Mouse (Mus musculus): ENCODE measurements at regions not wholly inside any gene's neighbourhood (a gene's known extent, or its start where the extent isn't known, plus 50 kb on each side); places are given as distances from the start of the nearest gene placed in this dataset.
"Not testable (repeated sequence)": the region's sequence is repeated elsewhere in the genome, so short reads cannot be mapped to it uniquely, and the experiment has no call there.

GRCm38 (mm10) chr8:78068087-78068910 is 144.8 kb upstream of the Ttc29 start:
- DNase-seq = no peak

GRCm38 (mm10) chr8:78073821-78074220 is 139.3 kb upstream of the Ttc29 start:
- DNase-seq = no peak

GRCm38 (mm10) chr8:78077122-78077521 is 136.0 kb upstream of the Ttc29 start:
- peak; percentile 65 to 66 for DNase-seq

DNA sequence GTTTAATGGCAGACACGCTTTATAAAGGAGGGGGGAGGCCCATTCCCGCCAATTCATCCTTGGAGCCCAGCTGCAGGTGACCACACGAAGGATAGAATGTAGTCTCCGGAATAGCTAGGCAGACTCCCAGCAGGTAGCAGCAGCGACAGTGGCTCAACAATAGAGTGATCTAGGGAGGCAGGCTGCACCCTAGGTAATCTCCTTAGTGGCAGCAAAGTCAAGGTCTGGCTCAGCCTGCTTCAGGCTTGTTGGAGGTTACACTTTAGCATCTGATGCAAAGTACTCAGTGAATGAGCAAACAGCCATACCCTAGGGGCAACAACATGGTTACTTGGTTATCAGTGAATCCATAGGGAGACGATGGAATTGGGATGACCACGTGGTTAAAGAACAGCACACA is 131.7 kb upstream of the Ttc29 start:
- not testable (repeated sequence) for DNase-seq

- DNase-seq = no peak
Measured at GRCm38 (mm10) chr8:78083012-78083411, 130.1 kb upstream of the Ttc29 start.

GRCm38 (mm10) chr8:78086361-78086760 is 126.7 kb upstream of the Ttc29 start:
- no peak for DNase-seq

DNA sequence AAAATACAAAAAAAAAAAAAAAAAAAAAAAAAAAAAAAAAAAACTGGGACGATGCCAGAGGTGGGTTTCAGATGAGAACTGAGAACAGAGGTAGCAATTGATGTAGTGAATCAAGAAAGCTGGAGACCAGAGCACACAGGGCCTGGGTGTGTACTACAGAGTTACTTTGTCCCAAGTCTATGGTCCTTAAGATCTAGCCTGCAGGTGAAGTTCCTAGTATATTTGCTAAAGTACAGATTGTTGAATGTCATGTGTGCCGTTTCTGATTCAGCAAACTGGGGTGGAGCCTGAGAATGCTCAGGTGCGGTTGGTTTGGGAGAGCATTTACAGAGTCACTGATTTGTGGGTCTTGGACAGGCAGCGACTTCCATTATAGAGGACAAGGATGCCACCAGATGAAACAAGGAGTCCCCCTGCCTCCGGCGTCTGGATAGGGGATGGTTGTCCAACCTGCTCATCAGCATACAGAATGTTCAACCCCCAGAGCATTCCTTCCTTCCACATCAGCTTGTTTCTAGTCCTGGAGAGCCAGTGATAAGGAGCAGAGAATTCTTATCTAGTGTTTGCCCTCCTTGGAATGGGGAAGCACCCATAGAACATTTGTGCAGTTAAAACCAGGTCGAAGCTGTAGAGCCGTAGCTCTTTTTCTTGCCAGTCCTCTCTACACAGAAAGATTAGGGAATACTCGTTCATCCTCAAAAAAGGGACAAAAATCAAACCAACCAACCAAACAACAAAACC is 122.5 kb upstream of the Ttc29 start:
- DNase-seq = no peak

DNA sequence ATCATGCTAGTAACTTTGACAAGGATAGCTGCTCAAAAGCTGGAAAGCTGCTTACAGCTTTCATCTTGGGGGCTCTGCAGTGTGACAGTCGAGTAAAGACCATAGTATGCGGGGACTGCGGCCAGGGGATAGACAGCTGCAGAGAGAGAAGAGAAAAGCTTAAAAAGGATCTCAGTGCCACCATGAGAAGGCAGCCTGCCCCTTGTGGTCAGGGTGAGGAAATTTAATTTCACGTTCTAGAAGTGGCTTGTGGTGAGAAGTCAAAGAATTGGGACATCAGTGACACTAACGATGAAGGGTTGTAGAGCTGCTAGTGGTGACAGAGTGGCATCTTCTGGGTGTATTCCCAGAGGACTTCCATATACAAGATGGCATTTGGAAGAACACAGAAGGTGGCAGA is 116.7 kb upstream of the Ttc29 start:
- no peak for DNase-seq

DNA sequence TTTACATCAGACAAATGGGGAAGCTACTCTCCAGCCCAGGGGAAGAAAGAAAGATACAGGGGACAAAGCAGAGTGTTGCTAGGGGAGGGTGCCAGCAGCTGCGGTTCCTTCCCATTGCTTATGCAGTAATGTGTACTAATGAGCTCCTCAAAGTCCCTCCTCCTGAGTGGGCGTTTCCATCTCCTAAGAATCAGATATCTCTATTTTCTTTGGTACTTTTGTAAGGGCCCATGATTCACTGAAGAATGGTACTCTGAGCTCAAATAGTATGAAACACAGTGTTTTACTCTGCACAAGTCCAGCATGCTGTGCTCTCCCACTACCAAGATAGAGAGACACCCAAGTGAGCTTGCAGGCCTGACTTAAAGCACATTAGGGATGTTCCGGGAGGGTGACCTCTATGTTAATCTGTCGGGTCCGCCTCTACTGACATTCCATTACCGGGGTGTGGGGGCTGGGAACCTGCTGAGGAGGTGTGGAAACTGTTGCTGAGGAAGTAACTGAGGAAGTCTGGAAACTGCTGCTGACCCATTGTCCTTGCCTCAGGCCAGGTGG is 114.8 kb upstream of the Ttc29 start:
- DNase-seq = no peak

GRCm38 (mm10) chr8:78099091-78099490 is 114.0 kb upstream of the Ttc29 start:
- no peak for DNase-seq

GRCm38 (mm10) chr8:78107339-78107738 is 105.8 kb upstream of the Ttc29 start:
- no peak for DNase-seq

DNA sequence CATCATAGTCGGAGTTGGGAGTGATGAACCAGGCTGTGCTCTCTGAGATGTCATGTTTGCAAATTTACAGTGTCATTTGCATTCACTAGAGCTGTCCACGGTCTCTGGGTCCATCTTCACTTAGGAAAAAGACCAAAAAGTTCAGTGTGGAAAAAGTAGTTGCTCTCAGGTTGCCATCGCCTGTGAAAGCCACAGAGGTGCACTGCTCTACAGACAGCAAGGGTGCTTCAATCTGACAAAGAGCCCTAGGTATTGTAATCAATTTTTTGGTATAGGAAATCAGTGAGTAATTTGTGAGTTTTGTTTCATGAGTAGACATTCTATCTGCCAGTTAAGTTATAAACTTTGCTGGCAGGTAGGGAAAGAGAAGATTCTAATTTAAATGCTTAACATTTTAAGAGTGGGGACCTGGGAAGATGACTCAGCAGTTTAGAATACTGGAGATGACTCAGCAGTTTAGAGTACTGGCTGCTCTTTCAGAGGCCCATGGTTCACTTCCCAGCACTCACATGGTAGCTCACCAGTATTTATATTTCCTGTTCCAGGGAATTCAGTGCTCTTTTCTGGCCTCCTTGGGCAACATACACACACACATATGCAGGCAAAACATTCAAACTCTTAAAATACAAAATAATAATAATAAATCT is 103.0 kb upstream of the Ttc29 start:
- DNase-seq = no peak

DNA sequence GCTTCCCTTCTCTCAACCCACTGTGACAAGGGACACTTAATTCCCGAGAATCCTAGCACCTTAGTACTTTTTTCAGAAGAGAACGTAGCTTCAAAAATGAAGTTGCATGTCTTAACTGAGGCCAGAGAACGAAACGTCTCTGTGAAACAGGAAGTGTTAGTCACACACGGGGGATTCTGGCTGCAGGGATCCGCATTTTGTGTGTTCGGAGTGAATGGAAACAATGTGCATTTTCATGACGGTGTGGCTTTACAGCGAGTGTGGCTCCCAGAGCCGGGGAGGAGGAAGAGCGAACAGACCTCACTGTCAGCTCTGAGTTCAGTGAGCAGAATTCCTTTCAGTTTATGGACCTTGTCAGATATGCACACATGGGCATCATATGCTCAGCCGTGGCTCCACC is 100.0 kb upstream of the Ttc29 start:
- DNase-seq = no peak

DNA sequence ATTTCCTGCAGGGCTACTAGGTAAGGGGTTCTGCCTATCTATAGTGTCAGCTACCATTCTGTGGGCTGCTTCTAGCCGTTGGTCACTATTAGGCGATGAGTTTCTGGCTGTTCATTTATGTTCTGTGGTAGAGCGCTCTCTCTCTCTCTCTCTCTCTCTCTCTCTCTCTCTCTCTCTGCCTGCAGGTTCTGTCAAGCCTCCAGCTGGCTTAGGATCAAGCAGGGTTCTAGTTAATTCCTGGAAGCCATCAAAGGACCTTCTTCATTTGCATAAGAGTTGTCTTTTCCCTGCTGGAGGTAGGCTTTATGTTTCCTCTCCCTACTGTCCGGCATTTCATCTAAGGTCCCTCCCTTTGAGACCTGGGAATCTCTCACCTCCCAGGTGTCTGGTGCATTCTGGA is 98.6 kb upstream of the Ttc29 start:
- no peak for DNase-seq

GRCm38 (mm10) chr8:78117191-78117590 is 95.9 kb upstream of the Ttc29 start:
- DNase-seq = no peak

DNA sequence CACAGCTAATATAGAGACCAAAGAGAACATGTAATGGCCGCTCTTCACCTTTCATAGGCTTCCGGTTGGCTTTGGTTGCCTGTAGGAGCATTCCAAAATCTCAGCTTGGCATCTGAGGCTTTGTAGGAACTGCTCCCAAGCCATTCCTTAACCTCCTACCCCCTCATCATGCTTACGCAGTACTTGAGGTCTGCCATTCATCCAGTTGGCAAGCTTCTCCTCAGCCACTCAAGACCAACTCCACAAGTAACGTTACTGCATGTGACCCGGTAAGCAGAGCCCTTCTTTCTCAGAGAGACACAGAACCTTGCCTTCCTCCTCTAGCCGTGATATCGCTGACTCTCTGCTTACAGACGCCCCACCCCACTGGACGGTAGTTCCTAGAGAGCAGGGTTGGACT is 94.6 kb upstream of the Ttc29 start:
- no peak for DNase-seq

DNA sequence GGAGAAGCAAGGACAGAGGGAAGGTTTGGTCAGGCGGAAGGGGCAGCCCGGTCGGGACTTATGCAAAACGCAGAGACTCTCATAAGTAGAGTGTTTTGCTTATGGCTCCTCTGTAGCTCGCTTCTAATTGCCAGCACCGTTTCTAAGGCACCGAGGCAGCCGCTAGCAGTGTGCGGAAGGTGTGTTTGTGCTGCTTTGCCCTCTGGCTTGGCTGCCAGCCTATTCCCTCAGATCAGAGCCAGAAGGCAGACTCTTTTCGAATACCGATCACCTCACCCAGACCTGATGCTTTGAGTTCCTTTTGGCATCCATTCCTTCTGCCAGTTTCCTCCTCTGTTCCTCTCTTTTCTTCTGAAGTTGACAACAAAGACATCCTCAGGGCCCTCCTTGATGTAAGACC is 93.4 kb upstream of the Ttc29 start:
- no peak for DNase-seq

DNA sequence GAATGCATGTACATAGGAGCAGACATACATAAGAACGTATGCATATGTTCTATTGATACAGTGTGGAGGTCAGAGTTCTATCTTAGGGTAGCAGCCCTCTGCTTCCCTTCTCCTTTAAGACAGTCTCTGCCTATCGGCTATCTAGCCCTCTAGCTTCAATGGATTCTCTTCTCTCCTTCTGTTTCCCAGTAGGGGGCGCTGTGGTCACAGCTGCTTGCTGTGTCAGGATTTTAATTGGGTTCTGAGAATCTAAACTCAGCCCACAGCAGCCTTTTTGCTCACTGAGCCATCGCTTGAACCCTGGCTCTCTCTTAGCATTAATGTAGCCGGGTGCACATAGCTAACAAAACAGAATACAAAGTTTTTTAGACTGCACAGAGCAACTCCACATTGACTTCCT is 88.8 kb upstream of the Ttc29 start:
- DNase-seq = peak; percentile 23 to 65

DNA sequence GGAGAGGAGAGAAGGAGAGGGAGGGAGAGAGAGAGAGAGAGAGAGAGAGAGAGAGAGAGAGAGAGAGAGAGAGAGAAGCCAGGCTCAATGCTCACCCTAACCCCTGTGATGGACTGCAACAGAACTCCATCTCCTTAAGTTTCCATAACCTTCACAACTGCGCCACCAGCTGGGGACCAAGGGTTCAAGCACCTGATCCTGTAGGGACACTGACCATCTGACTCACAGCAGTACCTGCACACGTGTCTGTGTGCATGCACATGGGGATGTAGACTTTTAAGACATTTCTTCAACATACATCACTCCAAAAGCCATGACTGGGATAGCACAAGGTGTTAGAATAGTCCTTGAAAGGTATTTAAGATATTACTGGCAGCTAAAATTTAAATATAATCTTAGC is 85.2 kb upstream of the Ttc29 start:
- peak; percentile 48 to 56 for DNase-seq

GRCm38 (mm10) chr8:78129061-78129460 is 84.0 kb upstream of the Ttc29 start:
- DNase-seq = no peak

GRCm38 (mm10) chr8:78139514-78139913 is 73.6 kb upstream of the Ttc29 start:
- not testable (repeated sequence) for DNase-seq

GRCm38 (mm10) chr8:78147170-78147569 is 65.9 kb upstream of the Ttc29 start:
- no peak for DNase-seq

GRCm38 (mm10) chr8:78148006-78148405 is 65.1 kb upstream of the Ttc29 start:
- no peak for DNase-seq
